Mouse (Mus musculus) gonadal fat pad, adult 2 months (tissue): Measurements from ENCODE around the gene Stat5b. TPM values are rescaled to one million over a fixed set of nuclear protein-coding genes. Genes with fewer than 3 reads are reported as not detected.

Source experiments
- DNase-seq: peaks from one replicate; pipeline ENCODE4 v3.0.0-alpha.2; 2012; ENCODE audit warnings: low read depth
- polyA plus RNA-seq: library from polyadenylated mRNA; depleted of rRNA; stranded (reverse); fragments of >200 nt; gene quantifications from 2 replicates; pipeline ENCODE4 v1.2.3, GENCODE M21; 2012; rRNA removed

The Stat5b gene
- 28.7 and 32.8 TPM in 2 replicates for polyA plus RNA-seq

GRCm38 (mm10) chr11:100850038-100850777, at the start of gene Stat5b:
TSS of gene Stat5b (minus strand) at chr11:100850724.
- DNase-seq: no peak

DNA sequence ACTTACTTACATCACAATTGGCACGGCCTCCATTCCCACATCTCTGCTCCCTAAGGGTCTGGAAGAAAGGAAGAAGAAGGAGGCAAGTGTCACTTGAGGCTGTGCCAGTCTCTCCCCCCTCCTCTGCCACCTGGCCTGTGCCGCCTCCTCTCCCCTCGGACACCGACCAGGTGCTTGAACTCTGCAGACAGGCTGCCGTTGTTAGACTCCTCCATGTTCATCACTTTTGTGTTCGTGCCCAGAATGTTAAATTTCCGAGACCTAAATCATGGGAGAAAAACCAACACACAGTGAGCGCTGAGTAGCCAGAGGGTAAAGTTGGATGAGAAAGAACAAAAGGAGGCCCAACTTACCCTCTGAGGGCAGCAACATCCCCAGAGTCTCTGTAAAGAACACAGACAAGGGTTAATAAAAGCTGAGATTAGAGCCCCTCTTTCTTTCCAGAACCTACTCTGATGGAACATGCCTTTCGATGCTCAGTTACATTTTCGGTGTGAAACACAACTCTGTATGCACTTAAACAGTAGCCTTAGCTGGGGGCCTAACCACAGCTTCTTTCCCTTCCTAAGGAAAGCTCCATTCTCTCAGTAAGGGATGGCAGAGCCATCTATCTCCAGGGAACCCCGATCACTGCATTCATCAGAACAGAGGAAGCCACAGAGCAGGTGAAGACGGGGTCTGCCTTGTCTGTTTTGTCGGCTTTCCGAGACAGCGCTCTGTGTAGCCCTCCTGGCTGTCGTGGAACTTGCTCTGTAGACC, 48.1 kb upstream of the Stat5b start:
- no peak for DNase-seq

- no peak for DNase-seq
These were observed 47.0 kb upstream of the Stat5b start for GRCm38 (mm10) chr11:100897294-100898231.

GRCm38 (mm10) chr11:100896078-100896477, 45.6 kb upstream of the Stat5b start:
- DNase-seq: no peak

DNA sequence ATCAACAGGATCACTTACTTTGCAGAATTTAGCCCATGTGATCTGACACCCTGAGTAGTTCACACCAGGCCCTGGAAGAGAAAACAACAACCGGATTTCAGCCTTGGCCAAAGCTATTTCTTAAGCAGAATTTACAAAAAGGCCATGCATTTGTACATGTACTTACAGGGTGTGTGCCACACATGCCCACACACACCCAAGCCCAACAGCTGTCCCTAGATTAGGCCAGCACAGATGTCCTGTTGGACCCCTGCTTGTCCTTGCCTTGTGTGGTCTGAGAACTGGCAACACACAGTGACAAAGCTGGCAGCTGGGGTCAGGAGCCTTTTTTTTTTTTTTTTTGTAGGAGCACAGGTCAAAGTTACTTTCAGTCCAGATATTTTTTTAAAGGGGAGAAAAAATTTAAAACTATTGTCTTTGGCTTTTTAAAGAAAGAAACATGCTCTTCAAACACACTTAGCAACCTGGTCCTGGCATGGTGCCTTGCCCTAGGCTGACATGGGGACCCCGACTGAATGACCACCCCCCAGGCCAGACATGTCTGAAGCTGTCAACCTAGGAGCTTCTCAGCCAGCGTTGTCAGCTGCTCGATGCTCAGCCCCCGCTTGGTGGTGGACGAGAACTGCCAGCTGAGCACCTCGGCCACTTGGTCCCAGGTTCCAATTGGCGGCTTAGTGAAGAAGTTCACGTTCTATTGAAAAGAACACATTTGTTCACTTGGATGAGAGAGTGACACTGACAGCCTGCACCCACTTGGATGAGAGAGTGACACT, 43.8 kb upstream of the Stat5b start:
- DNase-seq: no peak

- peak; percentile 71 for DNase-seq
These were observed 43.0 kb upstream of the Stat5b start for GRCm38 (mm10) chr11:100893482-100893881.

DNA sequence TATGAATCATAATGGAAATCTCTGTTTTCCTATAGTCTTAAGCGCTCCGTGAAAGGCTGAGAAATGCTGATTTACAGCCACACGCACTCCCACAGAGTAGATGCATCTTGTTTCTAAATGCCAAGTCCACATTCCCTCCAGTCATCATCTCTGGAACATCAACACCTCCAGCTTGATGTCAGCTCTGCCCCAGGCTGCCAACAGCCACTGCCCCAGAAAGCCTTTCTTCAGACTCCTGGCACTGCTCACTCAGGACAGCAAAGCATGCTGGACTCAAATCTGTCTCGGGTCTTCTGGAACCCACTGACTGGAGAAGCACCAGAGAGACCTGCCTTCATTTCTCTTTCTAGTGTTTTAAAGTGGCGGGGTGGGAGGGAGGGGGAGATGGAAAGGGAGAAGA, 41.9 kb upstream of the Stat5b start:
- DNase-seq: no peak

DNA sequence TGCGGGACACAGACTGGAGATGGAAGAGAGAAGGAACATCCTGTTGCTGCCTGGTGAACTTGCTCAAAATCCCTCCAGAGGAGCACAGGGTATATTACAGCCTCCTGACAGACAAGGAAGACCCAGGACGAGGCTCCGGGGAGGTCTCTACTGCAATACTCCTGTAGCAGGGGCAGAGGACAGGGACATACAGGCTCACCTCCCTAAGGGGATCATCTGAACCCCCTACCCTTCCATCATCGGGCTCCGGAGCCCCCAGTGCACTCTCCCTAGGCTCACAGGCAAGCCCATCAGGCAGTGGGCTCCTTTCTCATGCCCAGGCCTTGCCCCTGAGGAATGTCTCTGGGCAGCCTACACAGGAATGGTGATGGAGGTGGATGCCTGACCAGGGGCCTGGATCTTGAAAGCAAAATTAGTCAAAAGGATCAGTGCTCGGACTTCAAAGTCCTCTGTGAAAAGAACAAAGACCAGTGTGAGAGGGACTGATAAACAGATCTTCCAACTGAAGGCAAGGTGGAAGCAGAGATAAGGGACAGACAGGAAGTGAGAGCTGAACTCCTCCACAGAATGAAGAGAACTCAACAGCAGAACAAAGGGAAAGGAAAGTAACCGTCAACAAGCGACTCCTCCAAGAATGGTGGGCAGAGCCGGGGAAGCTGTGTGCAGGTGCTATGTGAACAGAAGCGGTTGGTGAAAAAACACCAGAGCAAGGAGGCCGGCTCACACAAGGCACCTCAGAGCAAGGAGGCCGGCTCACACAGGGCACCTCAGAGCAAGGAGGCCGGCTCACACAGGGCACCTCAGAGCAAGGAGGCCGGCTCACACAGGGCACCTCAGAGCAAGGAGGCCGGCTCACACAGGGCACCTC, 41.0 kb upstream of the Stat5b start:
- DNase-seq: no peak

GRCm38 (mm10) chr11:100890481-100890880, 40.0 kb upstream of the Stat5b start:
- no peak for DNase-seq

- DNase-seq: no peak
These were observed 37.9 kb upstream of the Stat5b start for GRCm38 (mm10) chr11:100888348-100888820.

DNA sequence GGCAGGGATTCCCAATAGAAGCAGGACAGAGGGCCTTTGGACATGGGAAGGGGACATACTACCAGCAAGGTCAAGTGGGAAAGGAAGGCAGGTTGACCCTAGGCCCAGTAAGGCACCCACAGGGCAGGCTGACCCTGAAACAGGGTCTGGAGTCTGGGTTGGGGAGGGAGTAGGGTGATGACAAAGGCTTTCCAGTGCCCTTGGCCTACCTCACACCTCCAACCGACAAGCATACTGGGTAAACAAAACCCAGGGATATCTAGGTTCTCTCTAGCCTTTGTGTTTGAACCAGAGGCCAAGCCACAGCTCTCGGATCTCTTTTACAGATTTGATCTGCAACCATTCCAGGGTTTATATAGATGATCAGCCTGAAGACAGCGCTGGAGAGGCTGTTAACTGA, 37.2 kb upstream of the Stat5b start:
- DNase-seq: no peak

DNA sequence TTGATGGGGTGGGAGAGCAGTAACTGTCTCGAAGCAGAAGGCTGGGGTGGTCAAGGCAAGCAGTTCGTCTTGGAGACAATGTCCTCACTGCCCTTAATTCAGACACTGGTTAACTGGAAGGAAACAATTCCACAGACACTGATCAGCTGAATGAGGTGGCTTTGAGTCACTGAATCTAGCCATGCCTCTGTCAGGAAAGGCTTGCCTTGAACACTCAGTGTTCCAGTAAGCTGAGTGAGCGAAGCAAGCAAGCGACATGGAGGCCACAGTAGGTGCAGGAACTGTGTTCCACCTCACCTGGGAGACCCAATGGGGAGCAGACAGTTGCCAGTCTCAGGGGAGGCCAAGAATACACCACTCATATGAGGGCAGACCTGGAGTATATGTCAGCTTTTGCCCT, 36.7 kb upstream of the Stat5b start:
- DNase-seq: no peak

- DNase-seq: no peak
These were observed 35.7 kb upstream of the Stat5b start for GRCm38 (mm10) chr11:100886188-100886740.

- no peak for DNase-seq
These were observed 34.9 kb upstream of the Stat5b start for GRCm38 (mm10) chr11:100885472-100885871.

- DNase-seq: no peak
These were observed 33.1 kb upstream of the Stat5b start for GRCm38 (mm10) chr11:100883640-100884039.

- DNase-seq: no peak
These were observed 29.0 kb upstream of the Stat5b start for GRCm38 (mm10) chr11:100879321-100880078.

DNA sequence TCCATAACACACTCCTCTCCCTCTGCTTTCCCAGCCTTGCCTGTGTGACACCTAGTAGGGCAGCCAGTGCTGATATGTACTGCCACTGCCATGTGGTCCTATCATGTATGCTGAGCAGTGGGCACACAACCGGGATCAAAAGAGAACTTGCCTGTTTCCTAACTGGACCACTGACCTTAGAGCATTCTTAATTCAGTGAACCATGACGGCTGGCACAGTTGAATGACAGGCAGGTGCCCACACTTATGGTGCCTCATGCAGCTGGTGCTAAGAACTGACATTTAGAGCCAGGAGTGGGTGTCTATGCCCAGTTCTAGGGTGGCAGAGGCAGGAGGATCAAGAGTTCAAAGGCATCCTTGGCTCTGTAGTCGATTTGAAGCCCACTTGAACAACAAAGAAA, 25.2 kb upstream of the Stat5b start:
- DNase-seq: no peak

DNA sequence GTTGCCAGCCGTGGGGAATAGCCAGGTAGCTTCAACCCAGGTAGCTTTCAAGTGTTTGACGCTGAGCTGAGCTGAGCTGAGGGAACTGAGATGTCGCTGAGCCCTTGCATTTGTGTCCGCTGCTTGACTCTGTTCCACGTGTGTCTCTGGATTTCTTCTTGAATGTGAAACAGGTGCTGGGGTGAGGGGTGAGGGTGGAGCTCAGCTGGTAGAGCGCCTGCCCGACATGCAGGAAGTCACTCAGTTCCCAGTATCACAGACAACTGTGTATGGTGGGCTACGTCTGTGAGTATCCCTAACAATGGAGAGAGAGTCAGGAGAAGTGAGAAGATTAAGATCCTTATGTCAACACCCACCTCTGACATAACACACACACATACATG, 20.4 kb upstream of the Stat5b start:
- DNase-seq: no peak
